Mouse (Mus musculus) liver, embryonic 11.5 days (tissue): ENCODE data around the gene Fitm1. TPM values are rescaled to one million over a fixed set of nuclear protein-coding genes. Genes with fewer than 3 reads are reported as not detected.

ENCODE experiments used
- ATAC-seq: fragments of 200-750 bp; cut with Nextera tagmentation; replicated peaks from 2 replicates; pipeline ENCODE4 v1.8.0; 2017; ENCODE audit warnings: moderate number of reproducible peaks, mild to moderate bottlenecking, moderate TSS enrichment, moderate library complexity; ENCODE audit not compliant: low FRiP score
- DNase-seq: peaks from one replicate; pipeline ENCODE4 v3.0.0-alpha.2; 2017; ENCODE audit warnings: low spot score
- H3K27ac ChIP-seq: fragments of 300-500 bp; sonication (generic); 2 replicates; pipeline ENCODE4 v1.5.1; 2014; ENCODE audit warnings: mild to moderate bottlenecking, low read depth, low read length, control low read depth
- H3K27me3 ChIP-seq: fragments of 300-500 bp; sonication (generic); replicated peaks from 2 replicates; pipeline ENCODE4 v1.6.1; 2014; ENCODE audit warnings: low read length, mixed read lengths; ENCODE audit not compliant: control insufficient read depth, insufficient read depth
- H3K36me3 ChIP-seq: fragments of 300-500 bp; sonication (generic); 2 replicates; pipeline ENCODE4 v1.6.1; 2014; ENCODE audit warnings: mild to moderate bottlenecking, low read length, moderate library complexity, mixed read lengths; ENCODE audit not compliant: control insufficient read depth, insufficient read depth
- H3K4me1 ChIP-seq: fragments of 300-500 bp; sonication (generic); replicated peaks from 2 replicates; pipeline ENCODE4 v1.6.1; 2014; ENCODE audit warnings: low read length, mixed read lengths; ENCODE audit not compliant: control insufficient read depth, insufficient read depth
- H3K4me2 ChIP-seq: fragments of 300-500 bp; sonication (generic); 2 replicates; pipeline ENCODE4 v1.6.1; 2014; ENCODE audit warnings: mild to moderate bottlenecking, control low read depth, moderate library complexity
- H3K4me3 ChIP-seq: fragments of 300-500 bp; sonication (generic); 2 replicates; pipeline ENCODE4 v1.5.1; 2014; ENCODE audit warnings: low read depth, low read length, control low read depth
- H3K9ac ChIP-seq: fragments of 300-500 bp; sonication (generic); 2 replicates; pipeline ENCODE4 v1.6.1; 2014; ENCODE audit warnings: low read depth, low read length, control low read depth
- H3K9me3 ChIP-seq: fragments of 300-500 bp; sonication (generic); 2 replicates; pipeline ENCODE4 v1.6.1; 2016; ENCODE audit warnings: low read length, inconsistent platforms, mixed read lengths; ENCODE audit not compliant: control insufficient read depth
- WGBS: fragments of 180-500 bp; shearing (Covaris S2); extraction: QIAGEN DNeasy Blood & Tissue Kit; methylation state at CpG from one replicate; pipeline ENCODE4 v1.1.7; 2014; 5-methylcytosine and 5-hydroxymethylcytosine counted together
- polyA plus RNA-seq: library from polyadenylated mRNA; unstranded; fragments of >200 nt; fragmentation: Nextera tagmentation; extraction: Ambion mirVana; gene quantifications from 2 replicates; pipeline ENCODE4 v1.2.1, GENCODE M21; 2014

The Fitm1 gene
- 2.2 and 2.6 TPM in 2 replicates for polyA plus RNA-seq

GRCm38 (mm10) chr14:55575302-55575701, at the start of gene Fitm1:
Fitm1 (plus strand) TSS chr14:55575617.
- H3K27ac ChIP-seq, result no peak within 1 kb of the TSS
- no peak for ATAC-seq
- H3K36me3 ChIP-seq, result no peaks in the 10 kb centered on the region; the same call in 1 of the 2 replicates
- no peak for DNase-seq
- H3K4me1 ChIP-seq, result peaks cover 12% of the 10 kb centered on the region; the same call in 1 of the 2 replicates
- WGBS, result 53% methylated on average over 8 of the region's 8 CpGs
- H3K9me3 ChIP-seq, result no peaks in the 10 kb centered on the region
- peak within 1 kb of the TSS; percentile 4; the same call in 1 of the 2 replicates for H3K4me2 ChIP-seq
- H3K27me3 ChIP-seq, result no peaks in the 10 kb centered on the region
- H3K4me3 ChIP-seq, result no peak within 1 kb of the TSS
- H3K9ac ChIP-seq, result peak within 1 kb of the TSS; percentile 7; the same call in 1 of the 2 replicates

GRCm38 (mm10) chr14:55526674-55527073, 48.7 kb upstream of the Fitm1 start:
- H3K27ac ChIP-seq, result no peak overlapping the region
- no peaks in the 10 kb centered on the region for H3K9me3 ChIP-seq
- H3K4me3 ChIP-seq, result no peak overlapping the region
- no peaks in the 10 kb centered on the region for H3K36me3 ChIP-seq
- DNase-seq (no peak), ATAC-seq (no peak)
- 65% methylated on average over 2 of the region's 2 CpGs for WGBS
- no peaks in the 10 kb centered on the region for H3K4me1 ChIP-seq
- no peak overlapping the region for H3K9ac ChIP-seq
- H3K27me3 ChIP-seq, result peaks cover 44% of the 10 kb centered on the region
- H3K4me2 ChIP-seq, result no peak overlapping the region

GRCm38 (mm10) chr14:55527940-55528339, 47.5 kb upstream of the Fitm1 start:
- ATAC-seq, result no peak
- Histone ChIP-seq H3K9ac (no peak overlapping the region), H3K9me3 (no peaks in the 10 kb centered on the region), H3K4me3 (no peak overlapping the region), H3K27me3 (peaks cover 34% of the 10 kb centered on the region), H3K4me1 (no peaks in the 10 kb centered on the region), H3K36me3 (no peaks in the 10 kb centered on the region), H3K4me2 (no peak overlapping the region), H3K27ac (no peak overlapping the region)
- WGBS, result 13% methylated on average over 3 of the region's 3 CpGs
- DNase-seq, result no peak

DNA sequence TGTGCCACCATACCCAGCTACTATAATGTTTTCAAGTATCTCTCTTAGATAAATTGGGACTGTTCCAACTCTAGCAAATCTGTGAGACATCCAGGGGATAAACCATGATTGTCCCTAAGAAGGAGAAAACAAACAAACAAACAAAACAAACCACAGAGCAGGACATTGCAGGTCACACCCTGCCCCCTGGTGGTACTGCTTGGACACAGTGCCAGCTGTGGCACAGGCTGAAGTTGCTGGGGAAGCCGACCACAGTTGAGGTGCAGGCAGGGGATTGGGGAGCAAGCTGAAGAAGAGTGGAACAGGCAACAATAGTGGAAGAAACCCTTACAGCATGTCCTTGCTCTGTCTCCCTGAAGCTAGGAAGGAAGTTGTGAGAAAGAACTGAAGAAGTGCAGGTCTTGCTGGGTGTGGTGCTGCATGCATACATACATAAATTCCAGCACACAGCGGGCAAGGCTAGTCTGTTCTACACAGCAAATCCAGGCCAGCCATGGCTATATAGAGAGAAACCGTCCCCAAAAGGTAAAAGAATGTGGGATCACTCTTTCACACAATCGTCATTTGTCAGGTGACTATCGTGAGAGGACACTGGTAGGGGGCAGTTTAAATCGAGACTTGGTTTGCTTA, 39.2 kb upstream of the Fitm1 start:
- WGBS, result 48% methylated on average over 6 of the region's 6 CpGs
- Histone ChIP-seq H3K9ac (no peak overlapping the region), H3K4me1 (peaks cover 10% of the 10 kb centered on the region), H3K4me3 (no peak overlapping the region), H3K36me3 (no peaks in the 10 kb centered on the region), H3K27ac (no peak overlapping the region), H3K4me2 (no peak overlapping the region), H3K9me3 (no peaks in the 10 kb centered on the region), H3K27me3 (0 out of 2 replicates have a peak, but pooled peaks cover 3% of the 10 kb centered on the region)
- no peak for ATAC-seq
- no peak for DNase-seq

- Histone ChIP-seq H3K27me3 (no peaks in the 10 kb centered on the region), H3K9ac (peak within 1 kb of the TSS; percentile 88), H3K4me1 (peaks cover 17% of the 10 kb centered on the region), H3K9me3 (no peaks in the 10 kb centered on the region), H3K27ac (peak within 1 kb of the TSS; percentile 86), H3K4me2 (peak within 1 kb of the TSS; percentile 92), H3K36me3 (peaks cover 19% of the 10 kb centered on the region), H3K4me3 (peak within 1 kb of the TSS; percentile 78)
- ATAC-seq (peak; percentile 98), DNase-seq (peak; percentile 85)
- WGBS, result under 1% methylated on average over 32 of the region's 32 CpGs
These were observed 35.2 kb upstream of the Fitm1 start, which contains the start of gene Pck2 for GRCm38 (mm10) chr14:55540067-55540786. Pck2 (plus strand) TSS chr14:55540266.

DNA sequence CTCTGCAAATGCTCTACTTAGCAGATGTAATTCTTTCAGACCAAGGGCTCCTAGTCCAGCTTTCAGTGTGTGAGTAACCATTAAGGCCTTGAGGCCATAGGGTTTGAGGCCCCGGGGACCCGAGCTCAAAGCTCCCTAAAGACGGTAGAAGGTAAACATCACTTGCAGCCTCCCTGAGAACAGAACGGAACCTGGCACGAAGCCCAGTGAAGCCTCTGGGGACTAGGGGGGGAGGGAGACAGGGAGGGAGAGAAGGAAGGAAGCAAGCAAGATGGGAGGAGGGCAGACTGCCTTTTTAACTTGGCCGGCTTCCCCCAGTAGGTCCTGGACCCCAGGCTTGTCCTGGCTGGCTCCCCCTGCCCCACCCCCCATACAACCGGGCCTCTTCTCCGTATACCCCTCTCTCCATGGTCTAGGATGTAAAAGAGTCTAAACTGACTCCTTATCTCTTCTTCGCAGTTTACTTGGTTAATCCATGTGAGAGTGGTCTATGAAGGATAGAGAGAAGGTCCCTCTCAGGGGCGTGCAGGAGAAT, 34.6 kb upstream of the Fitm1 start:
- Histone ChIP-seq H3K4me1 (peaks cover 17% of the 10 kb centered on the region), H3K9ac (peak overlapping the region; percentile 88), H3K4me2 (peak overlapping the region; percentile 92), H3K36me3 (peaks cover 21% of the 10 kb centered on the region), H3K9me3 (no peaks in the 10 kb centered on the region), H3K27me3 (no peaks in the 10 kb centered on the region), H3K4me3 (peak overlapping the region; percentile 78), H3K27ac (peak overlapping the region; percentile 86)
- 4% methylated on average over 10 of the region's 10 CpGs for WGBS
- DNase-seq, result peak; percentile 72
- ATAC-seq, result peak; percentile 59

- Histone ChIP-seq H3K4me3 (no peak overlapping the region), H3K9ac (no peak overlapping the region), H3K4me2 (peak overlapping the region; percentile 92), H3K27ac (no peak overlapping the region), H3K36me3 (peaks cover 27% of the 10 kb centered on the region), H3K27me3 (no peaks in the 10 kb centered on the region), H3K4me1 (peaks cover 17% of the 10 kb centered on the region), H3K9me3 (no peaks in the 10 kb centered on the region)
- ATAC-seq (no peak), DNase-seq (no peak)
- WGBS, result 91% methylated on average over 12 of the region's 12 CpGs
These were observed 33.1 kb upstream of the Fitm1 start for GRCm38 (mm10) chr14:55542268-55542667.

DNA sequence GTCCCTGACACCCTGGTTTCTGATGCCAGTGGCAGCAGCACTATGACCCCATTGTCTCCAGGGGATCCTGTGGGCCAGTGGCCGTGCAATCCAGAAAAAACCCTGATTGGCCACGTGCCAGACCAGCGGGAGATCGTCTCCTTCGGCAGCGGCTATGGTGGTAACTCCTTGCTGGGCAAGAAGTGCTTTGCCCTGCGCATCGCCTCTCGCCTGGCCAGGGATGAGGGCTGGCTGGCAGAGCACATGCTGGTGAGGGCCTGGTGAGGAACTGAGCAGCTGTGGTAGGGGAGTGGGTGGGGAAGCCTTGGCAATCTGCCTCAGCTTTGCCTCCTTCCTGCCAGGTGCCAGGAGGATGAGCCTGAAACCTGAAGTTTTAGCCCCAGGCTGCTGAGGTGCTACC, 31.1 kb upstream of the Fitm1 start:
- H3K4me2 ChIP-seq, result no peak overlapping the region
- no peaks in the 10 kb centered on the region for H3K9me3 ChIP-seq
- 89% methylated on average over 9 of the region's 9 CpGs for WGBS
- peaks cover 43% of the 10 kb centered on the region for H3K36me3 ChIP-seq
- H3K4me3 ChIP-seq, result no peak overlapping the region
- H3K9ac ChIP-seq, result no peak overlapping the region
- H3K27ac ChIP-seq, result no peak overlapping the region
- DNase-seq, result no peak
- peaks cover 17% of the 10 kb centered on the region for H3K4me1 ChIP-seq
- H3K27me3 ChIP-seq, result no peaks in the 10 kb centered on the region
- ATAC-seq, result no peak
